Mouse (Mus musculus) midbrain, embryonic 14.5 days (tissue): ENCODE data around the gene Olfr651. TPM values are rescaled to one million over a fixed set of nuclear protein-coding genes. Genes with fewer than 3 reads are reported as not detected.

Experiments
- ATAC-seq: fragments of 200-750 bp; cut with Nextera tagmentation; 2 replicates; pipeline ENCODE4 v1.8.0; 2017; ENCODE audit warnings: moderate number of reproducible peaks, moderate library complexity; ENCODE audit not compliant: low FRiP score, low TSS enrichment
- DNase-seq: peaks from one replicate; pipeline ENCODE4 v3.0.0-alpha.2; 2015
- H3K27ac ChIP-seq: fragments of 300-500 bp; sonication (generic); replicated peaks from 2 replicates; pipeline ENCODE4 v1.5.1; 2014; ENCODE audit warnings: mild to moderate bottlenecking, low read depth, low read length, moderate library complexity
- H3K27me3 ChIP-seq: fragments of 300-500 bp; sonication (generic); 2 replicates; pipeline ENCODE4 v1.6.1; 2014; ENCODE audit warnings: low read length, control low read depth, mixed read lengths; ENCODE audit not compliant: control insufficient read depth, insufficient read depth
- H3K36me3 ChIP-seq: fragments of 300-500 bp; sonication (generic); 2 replicates; pipeline ENCODE4 v1.6.1; 2014; ENCODE audit warnings: low read length, control low read depth; ENCODE audit not compliant: control insufficient read depth, insufficient read depth
- H3K4me1 ChIP-seq: fragments of 300-500 bp; sonication (generic); 2 replicates; pipeline ENCODE4 v1.6.1; 2014; ENCODE audit warnings: mild to moderate bottlenecking, antibody characterized with exemption, low read length, control low read depth; ENCODE audit not compliant: control insufficient read depth, insufficient read depth
- H3K4me2 ChIP-seq: fragments of 300-500 bp; sonication (generic); 2 replicates; pipeline ENCODE4 v1.6.1; 2014; ENCODE audit warnings: mild to moderate bottlenecking, low read length, moderate library complexity
- H3K4me3 ChIP-seq: fragments of 300-500 bp; sonication (generic); replicated peaks from 2 replicates; pipeline ENCODE4 v1.5.1; 2014; ENCODE audit warnings: low read depth, low read length
- H3K9ac ChIP-seq: fragments of 300-500 bp; sonication (generic); replicated peaks from 2 replicates; pipeline ENCODE4 v1.6.1; 2014; ENCODE audit warnings: mild to moderate bottlenecking, low read length, moderate library complexity
- H3K9me3 ChIP-seq: fragments of 300-500 bp; sonication (generic); 2 replicates; pipeline ENCODE4 v1.6.1; 2016; ENCODE audit warnings: low read length, control low read depth, mixed read lengths; ENCODE audit not compliant: control insufficient read depth
- WGBS: fragments of 180-500 bp; shearing (Covaris S2); extraction: QIAGEN DNeasy Blood & Tissue Kit; methylation state at CpG from one replicate; pipeline ENCODE4 v1.1.7; 2014; 5-methylcytosine and 5-hydroxymethylcytosine counted together
- polyA plus RNA-seq: library from polyadenylated mRNA; unstranded; fragments of >200 nt; fragmentation: Nextera tagmentation; extraction: Ambion mirVana; gene quantifications from 2 replicates; pipeline ENCODE4 v1.2.1, GENCODE M21; 2014

Gene Olfr651
- polyA plus RNA-seq, 1 experiment from 2014 or later = not detected

GRCm38 (mm10) chr7:104581429-104581828 is 31.5 kb downstream of the Olfr651 start:
- Histone ChIP-seq H3K36me3 (no peaks in the 10 kb centered on the region), H3K27ac (no peak overlapping the region), H3K4me3 (no peak overlapping the region), H3K4me2 (no peak overlapping the region), H3K9ac (no peak overlapping the region), H3K4me1 (no peaks in the 10 kb centered on the region), H3K9me3 (no peaks in the 10 kb centered on the region), H3K27me3 (no peaks in the 10 kb centered on the region)
- DNase-seq = no peak
- WGBS = 92% methylated on average over 4 of the region's 4 CpGs
- ATAC-seq = no peak

DNA sequence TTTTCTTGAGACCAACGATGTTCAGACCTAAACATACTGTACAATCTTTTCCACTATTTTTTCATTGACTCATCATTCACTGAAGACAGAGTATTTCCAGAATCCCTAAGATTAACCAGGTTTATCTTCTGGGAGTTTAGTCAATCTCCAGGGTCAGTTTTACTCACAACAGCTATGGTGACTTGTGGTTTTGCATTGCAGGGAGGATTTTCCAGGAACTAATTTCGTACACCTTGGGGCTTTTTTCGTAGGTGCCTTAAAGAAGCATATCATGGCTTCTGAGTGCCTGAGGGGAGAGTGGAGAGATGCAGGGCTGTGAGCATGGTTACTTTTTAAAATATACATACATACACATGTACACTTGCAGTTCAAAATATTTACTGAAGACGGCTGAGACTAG is 36.8 kb downstream of the Olfr651 start, which contains the start of gene Olfr654:
TSS of gene Olfr654 (plus strand) at position 301 of the 400 bp plus-strand sequence.
- 89% methylated on average over 4 of the region's 4 CpGs for WGBS
- no peak within 1 kb of the TSS for H3K27ac ChIP-seq

DNA sequence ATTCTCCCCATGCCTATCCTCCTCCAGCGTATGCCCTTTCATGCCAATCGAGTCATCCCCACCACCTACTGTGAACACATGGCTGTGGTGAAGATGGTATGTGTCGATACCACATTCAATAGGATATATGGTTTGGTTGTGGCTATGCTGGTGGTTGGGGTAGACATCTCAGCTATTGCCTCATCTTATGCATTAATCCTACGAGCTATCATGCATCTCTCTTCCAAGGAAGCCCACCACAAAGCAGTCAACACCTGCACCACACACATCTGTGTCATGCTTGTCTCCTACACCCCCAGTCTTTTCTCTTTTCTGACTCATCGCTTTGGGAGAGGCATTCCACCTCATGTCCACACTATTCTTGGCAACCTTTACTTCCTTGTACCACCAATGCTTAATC is 38.3 kb downstream of the Olfr651 start:
- ATAC-seq = no peak
- no peaks in the 10 kb centered on the region for H3K4me1 ChIP-seq

More for the DNA sequence above, 36.8 kb downstream of the Olfr651 start, which contains the start of gene Olfr654:
- no peak within 1 kb of the TSS for H3K4me2 ChIP-seq
- ATAC-seq (no peak), DNase-seq (no peak)
- no peaks in the 10 kb centered on the region for H3K27me3 ChIP-seq
- no peaks in the 10 kb centered on the region for H3K36me3 ChIP-seq
- no peak within 1 kb of the TSS for H3K4me3 ChIP-seq
- no peak within 1 kb of the TSS for H3K9ac ChIP-seq
- no peaks in the 10 kb centered on the region for H3K9me3 ChIP-seq
- no peaks in the 10 kb centered on the region for H3K4me1 ChIP-seq

GRCm38 (mm10) chr7:104601679-104602078 is 51.7 kb downstream of the Olfr651 start, which contains the start of gene Olfr655:
Gene Olfr655 (minus strand): TSS chr7:104601779.
- no peak for ATAC-seq
- no peaks in the 10 kb centered on the region for H3K36me3 ChIP-seq
- H3K4me1 ChIP-seq = no peaks in the 10 kb centered on the region
- H3K27ac ChIP-seq = no peak within 1 kb of the TSS
- no peak for DNase-seq
- H3K4me3 ChIP-seq = no peak within 1 kb of the TSS
- H3K9me3 ChIP-seq = no peaks in the 10 kb centered on the region; the same call in 1 of the 2 replicates
- no peak within 1 kb of the TSS for H3K9ac ChIP-seq
- H3K4me2 ChIP-seq = no peak within 1 kb of the TSS
- 90% methylated on average over 2 of the region's 2 CpGs for WGBS
- no peaks in the 10 kb centered on the region for H3K27me3 ChIP-seq

More for the DNA sequence above, 38.3 kb downstream of the Olfr651 start:
- no peak overlapping the region for H3K4me3 ChIP-seq
- H3K36me3 ChIP-seq = no peaks in the 10 kb centered on the region
- H3K9me3 ChIP-seq = no peaks in the 10 kb centered on the region
- no peak overlapping the region for H3K9ac ChIP-seq
- H3K27me3 ChIP-seq = no peaks in the 10 kb centered on the region
- no peak overlapping the region for H3K4me2 ChIP-seq
- H3K27ac ChIP-seq = no peak overlapping the region
- DNase-seq = no peak
- 87% methylated on average over 5 of the region's 5 CpGs for WGBS

DNA sequence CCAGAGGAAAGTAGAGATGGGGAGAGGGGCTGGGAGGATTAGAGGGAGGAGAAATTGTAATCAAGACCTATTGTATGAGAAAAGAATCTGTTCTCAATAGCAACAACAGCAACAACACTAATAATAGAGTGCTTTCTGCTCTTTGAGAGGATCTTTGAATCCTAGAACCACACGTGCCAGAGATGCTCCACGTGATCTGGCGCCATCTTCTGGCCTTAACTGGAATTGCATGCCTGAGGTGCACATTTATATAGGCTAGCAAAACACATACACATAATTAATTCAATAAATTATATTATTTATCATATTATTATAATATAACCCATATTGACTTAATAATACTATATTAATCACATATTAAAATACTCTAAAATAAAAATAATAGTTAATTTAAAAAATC is 53.2 kb downstream of the Olfr651 start:
- Histone ChIP-seq H3K9ac (no peak overlapping the region), H3K27ac (no peak overlapping the region), H3K27me3 (no peaks in the 10 kb centered on the region), H3K4me2 (no peak overlapping the region), H3K9me3 (no peaks in the 10 kb centered on the region; the same call in 1 of the 2 replicates), H3K4me1 (no peaks in the 10 kb centered on the region), H3K36me3 (no peaks in the 10 kb centered on the region), H3K4me3 (no peak overlapping the region)
- WGBS = 7% methylated on average over 3 of the region's 3 CpGs
- DNase-seq (no peak), ATAC-seq (no peak)

Other genes with a start within 250 kb of the Olfr651 start
- gene Trim12a, start 234.7 kb upstream of the Olfr651 start, polyA plus RNA-seq = 1.1 and 1.6 TPM in 2 replicates
- not detected in 2 replicates for gene Trim34b, start 220.7 kb upstream of the Olfr651 start, polyA plus RNA-seq
- gene Trim12c, start 196.8 kb upstream of the Olfr651 start, polyA plus RNA-seq = 1.0 and 1.4 TPM in 2 replicates
- gene Trim30b, start 180.2 kb upstream of the Olfr651 start, polyA plus RNA-seq = 0.07 TPM in 1 of 2 replicates, not detected in the other
- 0.32 TPM in 1 of 2 replicates, not detected in the other for gene Trim30c, start 149.3 kb upstream of the Olfr651 start, polyA plus RNA-seq
- 0.18 and 2.0 TPM in 2 replicates for gene Trim30a, start 84.9 kb upstream of the Olfr651 start, polyA plus RNA-seq
- gene Trim30d, start 42.3 kb upstream of the Olfr651 start, polyA plus RNA-seq = 0.19 and 0.66 TPM in 2 replicates
- not detected in 2 replicates for gene Olfr652, start 10.8 kb downstream of the Olfr651 start, polyA plus RNA-seq
- not detected in 2 replicates for gene Olfr653, start 27.2 kb downstream of the Olfr651 start, polyA plus RNA-seq
- gene Olfr654, start 36.9 kb downstream of the Olfr651 start, polyA plus RNA-seq = not detected in 2 replicates
- not detected in 2 replicates for gene Olfr655, start 51.6 kb downstream of the Olfr651 start, polyA plus RNA-seq
- not detected in 2 replicates for gene Olfr656, start 63.8 kb downstream of the Olfr651 start, polyA plus RNA-seq
- not detected in 2 replicates for gene Olfr657, start 74.7 kb downstream of the Olfr651 start, polyA plus RNA-seq
- 0.21 and 0.24 TPM in 2 replicates for gene Olfr658, start 97.2 kb downstream of the Olfr651 start, polyA plus RNA-seq
- not detected in 2 replicates for gene Olfr659, start 116.6 kb downstream of the Olfr651 start, polyA plus RNA-seq
- not detected in 2 replicates for gene Olfr661, start 136.4 kb downstream of the Olfr651 start, polyA plus RNA-seq
- not detected in 2 replicates for gene Usp17le, start 227.3 kb downstream of the Olfr651 start, polyA plus RNA-seq